Mouse (Mus musculus): ENCODE data around the gene Ccn6. TPM values are rescaled to one million over a fixed set of nuclear protein-coding genes. Genes with fewer than 3 reads are reported as not detected.
"Not testable (repeated sequence)": the region's sequence is repeated elsewhere in the genome, so short reads cannot be mapped to it uniquely, and the experiment has no call there.

Gene Ccn6
- 0.20 and 0.37 TPM in 2 replicates for polyA plus RNA-seq (2016; fragmentation: Nextera tagmentation; extraction: Ambion mirVana)

DNA sequence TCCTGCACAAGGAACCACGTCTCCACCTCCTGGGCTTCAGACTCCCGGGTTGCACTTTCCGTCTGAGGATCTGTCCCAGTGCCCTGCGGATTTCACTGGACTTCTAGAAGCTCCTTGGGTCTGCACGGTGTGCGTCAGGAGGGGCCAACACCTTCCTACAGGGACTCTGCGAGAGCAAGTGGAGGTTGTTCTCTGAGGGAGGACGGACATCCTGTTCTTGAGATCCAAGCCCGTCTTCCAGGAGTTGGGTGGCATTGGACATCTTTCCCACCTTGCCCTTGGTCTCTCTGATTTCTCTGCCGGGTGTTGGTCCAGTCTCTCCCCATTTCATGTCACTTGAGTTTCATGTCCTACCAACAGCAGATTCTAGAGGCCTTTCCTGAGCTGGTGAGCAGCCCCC lies at the start of gene Ccn6:
TSS of gene Ccn6 (minus strand) at position 101 of the 400 bp plus-strand sequence.
- 93% methylated on average over 10 of the region's 10 CpGs for WGBS
- no peak for DNase-seq (ENCODE audit: low spot score)
- H3K27ac ChIP-seq (replicated peaks): no peak within 1 kb of the TSS

DNA sequence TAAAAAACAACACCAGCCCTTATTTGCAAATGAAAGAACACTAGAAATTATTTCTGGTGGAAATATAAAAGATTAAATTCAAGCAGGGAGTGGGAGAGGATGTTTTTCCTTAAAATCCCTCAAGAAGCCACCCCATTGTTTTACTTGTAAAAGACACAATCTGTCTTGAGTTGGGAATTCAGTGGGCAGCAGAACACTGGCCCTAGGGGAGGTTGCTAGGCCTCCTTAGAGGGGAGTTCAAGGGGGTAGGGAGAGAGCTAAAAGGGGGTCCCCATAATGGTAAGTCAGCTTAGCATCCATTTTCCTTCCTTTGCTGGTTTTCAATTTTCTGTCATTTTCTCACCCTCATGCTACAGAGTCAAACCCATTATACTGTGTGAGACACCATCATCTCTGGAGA lies 46.4 kb upstream of the Ccn6 start:
- Histone ChIP-seq H3K27me3 (ENCODE audit: low read depth, poor library complexity, severe bottlenecking) (no peaks in the 10 kb centered on the region), H3K36me3 (no peaks in the 10 kb centered on the region), H3K9me3 (replicated peaks) (peaks cover 11% of the 10 kb centered on the region), H3K4me3 (no peak overlapping the region), H3K27ac (replicated peaks) (peak overlapping the region; percentile 80), H3K4me1 (peaks cover 31% of the 10 kb centered on the region)
- no peak for DNase-seq (ENCODE audit: low spot score)

More for the DNA sequence above, at the start of gene Ccn6:
- Histone ChIP-seq H3K4me1 (peaks cover 19% of the 10 kb centered on the region), H3K4me3 (no peak within 1 kb of the TSS), H3K9me3 (replicated peaks) (no peaks in the 10 kb centered on the region), H3K27me3 (ENCODE audit: low read depth, poor library complexity, severe bottlenecking) (peaks cover 6% of the 10 kb centered on the region), H3K36me3 (no peaks in the 10 kb centered on the region)

GRCm38 (mm10) chr10:39209161-39210025 lies 45.8 kb upstream of the Ccn6 start:
- no peaks in the 10 kb centered on the region for H3K36me3 ChIP-seq
- H3K9me3 ChIP-seq (replicated peaks): peaks cover 18% of the 10 kb centered on the region
- DNase-seq (ENCODE audit: low spot score): peak; percentile 46
- H3K27ac ChIP-seq (replicated peaks): peak overlapping the region; percentile 80
- peaks cover 31% of the 10 kb centered on the region for H3K4me1 ChIP-seq
- H3K27me3 ChIP-seq (ENCODE audit: low read depth, poor library complexity, severe bottlenecking): no peaks in the 10 kb centered on the region
- 56% methylated on average over 10 of the region's 10 CpGs for WGBS
- H3K4me3 ChIP-seq: peak overlapping the region; percentile 12; the same call in 1 of the 2 replicates

DNA sequence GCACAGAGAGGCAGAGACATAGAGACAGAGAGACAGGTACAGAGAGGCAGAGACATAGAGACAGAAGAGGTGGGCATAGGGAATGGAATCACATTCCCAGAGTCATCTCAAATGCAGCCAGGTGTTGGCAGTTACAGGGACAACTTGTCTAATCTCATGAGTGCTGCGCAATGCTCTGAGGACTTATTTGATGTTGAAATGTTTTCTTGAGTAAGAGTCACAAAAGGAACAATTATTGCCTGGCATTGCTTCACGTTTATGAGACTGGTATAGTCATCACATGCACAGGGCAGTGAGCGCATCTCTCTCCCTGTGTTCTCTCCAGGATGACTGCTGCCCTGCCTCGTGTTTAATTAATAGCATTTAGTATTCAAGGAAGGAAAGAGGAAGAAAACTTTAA lies 45.1 kb upstream of the Ccn6 start:
- no peak for DNase-seq (ENCODE audit: low spot score)
- Histone ChIP-seq H3K27me3 (ENCODE audit: low read depth, poor library complexity, severe bottlenecking) (no peaks in the 10 kb centered on the region), H3K9me3 (replicated peaks) (peaks cover 18% of the 10 kb centered on the region), H3K27ac (replicated peaks) (peak overlapping the region; percentile 80), H3K4me3 (no peak overlapping the region), H3K4me1 (peaks cover 31% of the 10 kb centered on the region), H3K36me3 (no peaks in the 10 kb centered on the region)
- WGBS: 72% methylated on average over 4 of the region's 4 CpGs

DNA sequence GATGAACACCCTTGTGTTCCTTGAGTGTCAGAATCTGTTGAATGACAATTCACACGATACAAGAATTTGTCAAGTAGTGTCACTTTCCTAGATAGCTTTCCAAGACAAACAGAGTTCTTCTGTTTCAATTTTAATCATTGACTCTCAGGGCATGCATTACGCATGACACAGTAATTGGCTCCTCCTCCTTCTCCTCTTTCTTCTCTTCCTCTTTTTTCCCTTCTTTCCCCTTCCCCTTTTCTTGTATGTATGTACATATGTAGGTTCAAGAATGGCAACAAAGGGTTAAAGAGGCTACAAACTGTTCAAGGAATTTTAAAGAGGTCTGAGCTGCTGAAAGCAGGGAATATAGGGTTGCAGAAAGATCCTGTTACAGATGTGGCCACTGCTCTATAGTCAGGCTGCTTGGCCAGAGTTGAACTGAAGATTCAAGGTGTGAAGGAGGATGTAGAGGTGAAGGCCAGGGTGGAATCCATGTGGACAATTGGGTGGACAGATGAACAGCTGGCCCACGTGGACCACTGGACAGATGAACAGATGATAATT lies 43.8 kb upstream of the Ccn6 start:
- 90% methylated on average over 3 of the region's 3 CpGs for WGBS
- Histone ChIP-seq H3K27me3 (ENCODE audit: low read depth, poor library complexity, severe bottlenecking) (no peaks in the 10 kb centered on the region), H3K4me1 (peaks cover 31% of the 10 kb centered on the region), H3K27ac (replicated peaks) (0 out of 2 replicates have a peak overlapping the region, but pooled peaks have one; percentile 80), H3K4me3 (no peak overlapping the region), H3K9me3 (replicated peaks) (peaks cover 24% of the 10 kb centered on the region), H3K36me3 (no peaks in the 10 kb centered on the region)
- DNase-seq (ENCODE audit: low spot score): no peak

- DNase-seq (ENCODE audit: low spot score): no peak
- Histone ChIP-seq H3K9me3 (replicated peaks) (peaks cover 18% of the 10 kb centered on the region; the same call in 1 of the 2 replicates), H3K27ac (replicated peaks) (no peak overlapping the region), H3K4me3 (no peak overlapping the region), H3K36me3 (no peaks in the 10 kb centered on the region), H3K27me3 (ENCODE audit: low read depth, poor library complexity, severe bottlenecking) (no peaks in the 10 kb centered on the region), H3K4me1 (0 out of 2 replicates have a peak, but pooled peaks cover 2% of the 10 kb centered on the region)
- WGBS: 77% methylated on average over 4 of the region's 4 CpGs
These were observed 38.9 kb upstream of the Ccn6 start for GRCm38 (mm10) chr10:39202490-39202889.

GRCm38 (mm10) chr10:39198216-39198615 lies 34.6 kb upstream of the Ccn6 start:
- not testable (repeated sequence) for H3K4me1 ChIP-seq; DNase-seq (ENCODE audit: low spot score); H3K4me3 ChIP-seq; H3K9me3 ChIP-seq (replicated peaks); H3K36me3 ChIP-seq; H3K27ac ChIP-seq (replicated peaks); H3K27me3 ChIP-seq (ENCODE audit: low read depth, poor library complexity, severe bottlenecking)
- WGBS: 93% methylated on average over 11 of the region's 11 CpGs

DNA sequence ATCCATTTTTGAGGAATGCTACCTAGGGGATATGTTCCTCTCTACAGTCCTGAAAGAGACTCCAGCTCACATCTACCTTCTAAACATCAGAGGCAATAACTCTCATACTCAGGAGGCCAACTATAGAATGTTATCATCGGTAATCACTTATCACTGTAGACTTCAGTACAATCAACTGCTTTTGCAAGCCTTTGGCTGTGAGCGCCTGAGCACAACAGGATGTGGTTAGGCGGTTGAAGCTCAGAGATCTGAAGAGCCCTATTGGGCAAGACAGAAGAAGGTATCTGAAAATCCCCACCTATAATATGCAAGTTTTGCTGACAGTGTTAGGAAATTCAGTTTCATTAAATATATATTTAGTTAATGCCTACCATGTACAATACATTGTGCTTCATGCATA lies 29.1 kb upstream of the Ccn6 start:
- Histone ChIP-seq H3K27me3 (ENCODE audit: low read depth, poor library complexity, severe bottlenecking) (no peaks in the 10 kb centered on the region), H3K4me1 (no peaks in the 10 kb centered on the region), H3K4me3 (no peak overlapping the region), H3K27ac (replicated peaks) (no peak overlapping the region), H3K36me3 (no peaks in the 10 kb centered on the region), H3K9me3 (replicated peaks) (no peaks in the 10 kb centered on the region)
- WGBS: 91% methylated on average over 3 of the region's 3 CpGs
- DNase-seq (ENCODE audit: low spot score): no peak

GRCm38 (mm10) chr10:39185545-39185906 lies 21.9 kb upstream of the Ccn6 start:
- Histone ChIP-seq H3K27ac (replicated peaks) (no peak overlapping the region), H3K9me3 (replicated peaks) (no peaks in the 10 kb centered on the region), H3K4me1 (no peaks in the 10 kb centered on the region), H3K36me3 (no peaks in the 10 kb centered on the region), H3K27me3 (ENCODE audit: low read depth, poor library complexity, severe bottlenecking) (no peaks in the 10 kb centered on the region), H3K4me3 (no peak overlapping the region)
- WGBS: 88% methylated on average over 4 of the region's 4 CpGs
- DNase-seq (ENCODE audit: low spot score): no peak

DNA sequence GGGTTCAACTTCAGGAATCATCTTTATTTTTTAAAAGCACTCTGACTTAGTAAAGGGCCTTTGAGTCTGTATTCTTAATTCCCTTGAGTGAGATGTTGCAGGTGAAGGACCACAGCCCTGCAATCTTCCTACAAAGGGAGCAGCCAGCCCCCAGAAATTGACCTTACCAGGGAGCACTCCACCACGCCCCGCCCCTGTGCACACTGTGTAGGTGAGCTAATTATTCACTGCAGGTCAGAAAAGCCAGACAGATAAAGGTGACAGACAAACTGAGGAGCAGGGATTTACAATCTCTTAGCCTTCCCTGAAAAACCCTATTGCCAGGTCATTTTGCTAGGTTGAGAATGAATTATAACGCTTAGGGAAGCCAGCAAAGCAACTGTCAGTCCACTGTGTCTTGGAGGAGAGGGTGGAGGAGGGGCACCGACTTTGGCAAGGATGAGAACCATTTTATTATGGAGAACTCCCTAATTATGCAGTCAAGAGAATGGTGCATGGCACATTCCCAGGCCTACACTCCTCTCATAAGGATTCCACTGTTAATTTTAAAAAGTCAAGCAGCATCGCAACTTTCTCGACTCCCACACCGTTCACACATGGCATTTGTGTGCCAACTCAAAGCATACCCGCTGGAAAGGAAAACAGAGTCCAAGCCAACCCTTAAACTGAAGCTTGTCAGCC lies 21.4 kb upstream of the Ccn6 start:
- H3K4me3 ChIP-seq: no peak overlapping the region
- no peak overlapping the region for H3K27ac ChIP-seq (replicated peaks)
- no peaks in the 10 kb centered on the region for H3K36me3 ChIP-seq
- WGBS: 92% methylated on average over 8 of the region's 8 CpGs
- H3K9me3 ChIP-seq (replicated peaks): no peaks in the 10 kb centered on the region
- no peaks in the 10 kb centered on the region for H3K27me3 ChIP-seq (ENCODE audit: low read depth, poor library complexity, severe bottlenecking)
- no peak for DNase-seq (ENCODE audit: low spot score)
- no peaks in the 10 kb centered on the region for H3K4me1 ChIP-seq

DNA sequence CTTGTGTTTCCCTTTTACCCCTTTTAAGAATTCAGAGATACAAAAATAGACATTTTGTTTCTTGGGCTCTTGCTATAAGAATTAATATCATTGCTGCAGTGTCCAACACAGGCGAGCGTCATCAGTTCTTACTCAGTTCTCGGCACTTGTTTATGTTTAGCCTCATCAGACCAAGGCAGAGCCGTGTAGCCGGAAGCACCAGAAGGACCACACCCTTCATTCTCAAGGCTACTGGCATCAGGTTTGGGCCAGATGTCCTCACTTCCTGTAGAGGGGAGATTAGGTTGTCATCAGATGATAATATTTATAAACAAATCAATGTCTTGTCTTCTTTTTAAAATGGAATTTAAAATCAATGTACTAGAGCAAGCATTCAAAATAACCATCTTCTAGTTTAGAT lies 13.4 kb upstream of the Ccn6 start:
- Histone ChIP-seq H3K9me3 (replicated peaks) (peaks cover 6% of the 10 kb centered on the region; the same call in 1 of the 2 replicates), H3K4me3 (no peak overlapping the region), H3K36me3 (no peaks in the 10 kb centered on the region), H3K4me1 (peaks cover 24% of the 10 kb centered on the region), H3K27me3 (ENCODE audit: low read depth, poor library complexity, severe bottlenecking) (no peaks in the 10 kb centered on the region), H3K27ac (replicated peaks) (no peak overlapping the region)
- 78% methylated on average over 5 of the region's 5 CpGs for WGBS
- no peak for DNase-seq (ENCODE audit: low spot score)

- Histone ChIP-seq H3K27me3 (ENCODE audit: low read depth, poor library complexity, severe bottlenecking) (peaks cover 19% of the 10 kb centered on the region), H3K4me3 (no peak overlapping the region), H3K27ac (replicated peaks) (peak overlapping the region; percentile 87), H3K36me3 (no peaks in the 10 kb centered on the region), H3K4me1 (peaks cover 37% of the 10 kb centered on the region), H3K9me3 (replicated peaks) (no peaks in the 10 kb centered on the region)
- WGBS: 65% methylated on average over 13 of the region's 13 CpGs
- peak; percentile 22 for DNase-seq (ENCODE audit: low spot score)
These were observed 9.5 kb upstream of the Ccn6 start for GRCm38 (mm10) chr10:39173077-39173476.

GRCm38 (mm10) chr10:39172540-39172931 lies 8.9 kb upstream of the Ccn6 start:
- H3K36me3 ChIP-seq: no peaks in the 10 kb centered on the region
- no peaks in the 10 kb centered on the region for H3K9me3 ChIP-seq (replicated peaks)
- WGBS: 77% methylated on average over 6 of the region's 6 CpGs
- H3K27me3 ChIP-seq (ENCODE audit: low read depth, poor library complexity, severe bottlenecking): peaks cover 19% of the 10 kb centered on the region
- H3K4me1 ChIP-seq: peaks cover 37% of the 10 kb centered on the region
- peak overlapping the region; percentile 87 for H3K27ac ChIP-seq (replicated peaks)
- no peak for DNase-seq (ENCODE audit: low spot score)
- H3K4me3 ChIP-seq: peak overlapping the region; percentile 57
